Mouse (Mus musculus) WW6 (cell line): Measurements from ENCODE around the gene Renbp.
A peak's percentile ranks its signal among the peaks of the same experiment; 100 is the strongest.

Experiments used
- DNase-seq: peaks from one replicate; pipeline ENCODE4 v3.0.0-alpha.2; 2013; ENCODE audit warnings: low read depth, low spot score

Gene Renbp

DNA sequence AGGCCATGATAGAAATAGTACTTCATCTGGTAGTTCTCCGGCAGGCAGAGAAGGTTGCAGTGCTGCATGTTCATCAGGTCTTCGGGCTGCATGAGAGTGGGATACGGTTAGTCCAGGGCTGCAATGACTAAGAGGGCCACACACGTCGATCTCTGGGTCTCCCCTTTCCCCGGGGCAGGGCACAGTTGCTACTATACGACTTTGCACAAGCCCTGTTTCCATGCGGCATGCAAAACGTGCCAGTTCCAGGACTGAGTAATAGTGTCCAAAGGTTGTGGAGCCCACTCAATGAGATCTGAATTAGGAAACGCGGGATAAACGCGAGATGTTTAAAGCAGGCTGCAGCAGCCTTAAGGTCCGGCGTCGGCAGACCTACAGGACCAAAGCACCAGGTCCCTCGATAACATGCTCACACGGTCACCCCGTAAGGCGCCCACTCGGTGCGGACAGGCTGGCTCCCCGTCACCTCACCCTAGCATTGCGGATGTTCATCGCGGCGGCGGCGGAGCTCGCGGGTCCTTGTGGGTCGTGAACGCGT, 9.3 kb downstream of the Renbp start:
- DNase-seq: no peak

DNA sequence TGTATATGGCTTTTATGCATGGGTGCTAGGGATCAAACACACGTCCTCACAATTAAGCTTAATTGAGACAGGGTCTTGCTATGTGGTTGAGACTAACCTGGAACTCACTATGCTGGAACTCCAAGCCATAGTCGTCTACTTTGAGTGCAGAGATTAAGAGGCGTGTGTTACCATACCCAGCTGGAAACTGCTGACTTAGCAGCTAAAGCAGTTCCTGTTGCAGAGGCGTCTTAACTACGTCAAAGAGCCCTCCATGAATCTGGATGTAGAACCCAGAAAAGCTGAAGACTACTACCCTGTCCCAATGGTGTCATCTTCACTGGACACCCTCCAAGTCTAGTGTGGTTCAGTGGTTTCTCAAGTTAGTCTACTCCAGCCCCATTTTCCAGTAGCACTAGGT, 12.0 kb downstream of the Renbp start:
- no peak for DNase-seq

DNA sequence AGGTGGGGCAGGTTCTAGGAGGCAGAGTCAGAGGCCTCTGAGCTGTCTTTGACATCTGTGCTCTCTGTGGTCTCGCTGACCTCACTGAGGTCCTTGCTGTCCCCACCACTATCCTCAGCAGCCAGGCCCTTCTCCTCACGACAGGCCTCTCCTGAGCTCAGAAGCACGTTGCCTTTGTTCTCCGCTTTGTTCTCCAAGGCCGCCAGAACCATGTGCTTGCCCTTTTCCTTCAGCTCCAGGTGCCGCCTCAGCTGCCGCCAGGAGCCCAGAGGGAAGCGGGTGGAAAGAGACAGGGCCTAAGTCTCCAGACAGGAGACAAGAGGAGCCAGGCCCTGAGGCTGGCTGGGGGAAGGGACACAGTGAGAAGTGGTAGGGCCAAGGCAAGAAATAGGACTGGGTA, 13.7 kb downstream of the Renbp start:
- DNase-seq: no peak

DNA sequence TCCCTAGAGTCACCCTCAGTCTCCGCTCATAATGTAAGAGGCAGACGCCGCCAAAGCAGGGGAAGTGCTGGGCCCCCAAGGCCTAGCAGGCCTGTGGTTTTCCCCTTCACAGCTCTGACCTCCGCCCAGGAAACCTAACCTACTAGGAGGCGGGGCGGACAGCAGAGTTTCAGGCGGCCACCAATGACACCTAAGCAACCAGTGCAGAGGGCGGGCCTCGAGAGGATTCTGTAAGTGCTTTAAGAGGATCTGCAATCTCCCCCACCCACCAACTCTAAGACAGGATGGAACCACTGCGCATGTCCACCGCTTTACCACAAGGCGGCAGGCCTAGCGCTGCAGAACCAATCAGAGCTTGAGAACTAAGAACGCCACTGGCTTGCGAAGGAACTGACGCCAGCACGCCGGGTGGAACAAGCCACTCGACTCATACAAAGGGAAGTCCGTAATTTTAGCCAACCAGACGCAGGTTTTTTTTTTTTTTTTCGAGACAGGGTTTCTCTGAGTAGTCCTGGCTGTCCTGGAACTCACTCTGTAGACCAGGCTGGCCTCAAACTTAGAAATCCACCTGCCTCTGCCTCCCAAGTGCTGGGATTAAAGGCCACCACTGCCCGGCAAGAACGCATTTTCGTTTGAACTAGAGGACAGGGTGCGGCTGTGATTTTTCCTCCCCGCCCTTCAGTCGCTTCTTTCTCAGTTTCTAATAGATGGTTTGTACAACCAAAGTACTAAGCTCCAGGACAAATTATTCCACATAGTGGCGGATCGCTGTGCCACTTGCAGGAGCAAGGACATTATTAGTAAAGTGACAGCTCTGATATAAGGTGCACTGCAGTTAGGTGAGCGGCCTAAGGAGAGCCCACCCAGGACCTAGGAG, 15.6 kb downstream of the Renbp start:
- peak; percentile 86 for DNase-seq

DNA sequence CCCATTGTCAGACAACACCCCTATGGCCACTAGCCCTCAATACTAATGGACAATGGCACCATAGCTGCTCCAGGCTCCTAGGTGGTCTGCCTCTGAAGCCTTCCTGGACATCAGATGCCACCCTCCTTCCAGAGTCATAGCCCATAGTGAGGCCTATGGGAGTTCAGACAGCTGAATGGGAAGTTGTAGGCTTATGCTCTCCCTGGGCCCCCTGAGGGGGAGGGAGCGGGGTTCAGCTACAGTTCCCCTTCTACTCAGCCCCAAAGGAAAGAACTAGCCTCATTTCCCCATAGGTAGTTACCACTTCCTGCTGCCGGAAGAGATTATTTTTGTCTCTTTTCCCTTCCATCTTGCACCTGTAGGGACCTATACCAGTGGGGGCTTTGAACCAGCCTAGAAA, 19.1 kb downstream of the Renbp start:
- DNase-seq: no peak

DNA sequence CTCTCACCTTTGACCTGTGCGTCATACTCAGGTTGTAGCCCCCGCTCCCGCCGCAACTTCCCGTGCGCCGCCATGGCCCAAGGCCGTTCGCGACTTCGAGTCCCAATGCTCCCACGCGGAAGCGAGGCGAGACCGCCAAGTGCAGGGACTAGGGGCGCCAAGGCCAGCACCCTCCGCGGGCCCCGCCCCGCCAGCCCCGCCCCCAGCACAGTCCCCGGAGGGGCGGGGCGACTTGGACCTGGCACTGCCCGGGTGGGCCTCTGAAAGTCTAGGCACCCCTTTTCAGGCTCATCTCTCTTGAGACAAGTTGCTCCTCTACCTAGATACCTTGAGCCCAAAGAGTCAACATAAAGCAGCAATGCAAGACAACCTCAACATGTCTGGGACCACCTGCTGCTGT, 19.5 kb downstream of the Renbp start:
- DNase-seq: no peak

DNA sequence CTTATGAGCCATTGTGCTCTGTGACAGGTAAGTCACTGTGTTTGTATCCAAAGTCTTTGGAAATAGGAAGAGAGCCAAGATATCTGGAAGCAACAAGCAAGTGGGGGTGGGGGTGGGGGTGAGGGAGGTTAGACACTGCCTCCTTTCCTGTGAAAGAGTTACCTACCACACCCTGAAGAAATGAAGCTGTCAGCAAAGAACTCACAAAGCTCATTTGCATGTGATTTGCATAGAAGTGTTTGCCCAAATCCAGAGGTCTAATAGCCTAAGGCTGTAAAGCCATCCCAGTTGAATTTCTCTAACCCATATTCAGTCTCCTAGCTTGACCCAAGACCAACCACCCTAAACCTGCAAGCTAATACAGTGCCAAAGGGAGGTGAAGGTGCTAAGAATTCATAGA, 20.2 kb downstream of the Renbp start:
- no peak for DNase-seq

DNA sequence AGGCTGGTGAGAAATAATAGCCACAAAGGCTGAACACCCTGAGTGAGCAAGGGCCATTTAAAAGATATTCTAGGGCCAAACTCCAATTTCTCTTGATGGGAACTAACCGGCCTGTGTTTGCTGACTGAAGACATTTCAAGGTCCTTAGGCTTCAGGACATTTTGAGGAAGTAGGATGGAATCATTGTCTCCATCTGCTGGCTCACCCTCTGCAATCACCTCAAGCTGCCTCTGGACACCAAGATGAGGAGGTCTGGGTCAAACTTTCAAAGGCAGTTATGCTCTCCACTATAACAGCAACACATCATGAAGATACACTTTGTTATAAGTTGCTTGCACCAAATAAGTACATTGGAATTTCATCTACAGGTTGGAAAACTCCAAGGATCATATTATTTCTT, 20.6 kb downstream of the Renbp start:
- DNase-seq: no peak

DNA sequence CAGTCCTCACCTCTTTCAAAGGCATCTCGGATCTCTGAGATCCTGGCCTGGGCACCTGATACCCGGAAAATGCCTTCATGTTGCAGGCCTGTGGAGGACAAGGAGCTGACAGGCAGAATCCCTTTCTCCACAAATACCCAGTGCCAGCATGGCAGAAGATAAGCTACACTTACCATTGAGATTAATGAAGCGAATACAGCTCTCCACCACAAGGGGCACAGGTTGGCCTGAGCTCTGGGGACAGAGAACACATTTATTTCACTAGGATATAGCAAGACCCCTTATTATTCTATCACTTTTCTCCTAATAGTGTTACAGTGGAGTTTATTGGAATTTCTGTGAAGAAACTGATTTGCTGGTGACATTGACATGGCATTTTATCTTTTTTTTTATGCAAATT, 32.7 kb downstream of the Renbp start:
- DNase-seq: no peak

DNA sequence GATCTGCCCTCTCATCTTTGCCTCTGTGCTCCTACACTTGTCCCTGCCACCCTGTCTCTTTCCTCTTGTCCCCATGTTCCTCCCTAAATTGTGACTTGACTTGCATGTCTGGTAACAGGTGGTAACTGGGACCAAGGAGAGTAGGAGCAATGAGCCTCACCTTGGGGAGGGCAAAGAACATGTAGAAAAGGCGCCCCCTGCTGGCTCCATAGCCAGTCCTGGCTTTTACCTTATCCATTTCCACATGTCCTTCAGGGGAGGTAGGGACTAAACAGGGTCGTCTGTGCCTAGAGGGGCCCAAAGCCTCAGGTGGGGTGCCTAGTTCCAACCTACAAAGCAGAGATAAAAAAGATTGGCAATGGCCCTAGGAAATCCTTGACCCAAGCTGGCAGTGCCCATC, 34.9 kb downstream of the Renbp start, which contains the start of gene L1cam:
Gene L1cam, minus strand, starts transcription at position 387 of the 400 bp plus-strand sequence.
- no peak for DNase-seq

DNA sequence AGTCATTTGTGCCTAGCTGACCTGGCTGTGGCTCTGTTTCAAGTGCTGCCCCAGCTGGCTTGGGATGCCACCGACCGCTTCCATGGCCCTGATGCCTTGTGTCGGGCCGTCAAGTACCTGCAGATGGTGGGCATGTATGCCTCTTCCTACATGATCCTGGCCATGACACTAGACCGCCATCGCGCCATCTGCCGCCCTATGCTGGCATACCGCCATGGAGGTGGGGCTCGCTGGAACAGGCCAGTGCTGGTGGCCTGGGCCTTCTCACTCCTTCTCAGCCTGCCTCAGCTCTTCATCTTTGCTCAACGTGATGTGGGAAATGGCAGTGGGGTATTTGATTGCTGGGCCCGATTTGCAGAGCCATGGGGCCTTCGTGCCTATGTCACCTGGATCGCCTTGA, 37.8 kb downstream of the Renbp start:
- no peak for DNase-seq

DNA sequence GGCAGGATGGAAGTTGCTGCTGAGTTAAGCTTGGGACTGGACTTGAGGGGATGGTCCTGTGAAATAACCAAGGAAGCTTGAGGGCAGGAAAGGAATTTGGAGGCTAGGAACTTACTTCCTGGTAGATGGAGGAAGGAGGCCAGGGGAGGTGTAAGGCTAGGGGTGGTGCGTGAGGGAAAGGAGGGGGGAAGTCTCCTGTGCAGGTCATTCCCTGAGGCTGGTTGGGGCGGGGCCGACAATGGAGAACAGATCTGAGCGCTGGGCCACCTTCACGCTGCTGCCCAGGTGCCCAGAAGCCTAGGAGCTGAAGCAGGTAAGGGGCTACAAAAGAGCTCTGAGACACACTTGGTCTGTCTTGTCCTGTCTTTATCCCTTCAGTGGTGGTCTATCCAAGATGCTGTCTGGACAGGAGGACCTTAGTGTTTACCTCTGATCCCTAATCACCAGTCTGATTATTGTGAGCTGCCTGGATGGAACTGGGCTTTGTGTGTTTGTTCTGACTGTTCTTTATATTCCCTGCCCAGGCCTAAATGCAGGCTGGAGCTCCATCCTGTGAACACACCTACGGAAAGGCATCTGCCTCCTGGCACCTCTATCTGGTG, 39.0 kb downstream of the Renbp start, which contains the start of gene Avpr2:
Gene Avpr2, plus strand, starts transcription at position 552 of the 602 bp plus-strand sequence.
- no peak for DNase-seq

DNA sequence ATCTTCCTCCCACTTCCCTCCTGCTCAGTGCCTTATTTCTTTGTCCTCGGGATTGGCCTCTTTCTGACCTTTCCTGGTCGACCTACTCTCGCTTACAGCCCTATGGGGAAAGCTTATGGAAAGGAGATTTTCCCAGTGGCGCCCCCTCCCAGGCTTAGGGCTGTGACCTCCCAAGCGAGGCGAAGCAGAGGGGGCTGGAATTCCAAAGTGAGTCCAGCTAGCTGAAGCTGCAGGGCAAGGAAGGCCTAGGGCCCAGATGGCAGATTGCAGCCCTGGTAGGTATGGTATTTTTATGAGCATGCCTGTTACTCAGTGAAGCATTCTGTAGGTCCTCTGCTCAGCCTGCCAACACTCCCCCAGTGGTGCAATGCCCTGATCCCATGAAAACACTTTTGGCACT, 49.2 kb downstream of the Renbp start:
- no peak for DNase-seq

DNA sequence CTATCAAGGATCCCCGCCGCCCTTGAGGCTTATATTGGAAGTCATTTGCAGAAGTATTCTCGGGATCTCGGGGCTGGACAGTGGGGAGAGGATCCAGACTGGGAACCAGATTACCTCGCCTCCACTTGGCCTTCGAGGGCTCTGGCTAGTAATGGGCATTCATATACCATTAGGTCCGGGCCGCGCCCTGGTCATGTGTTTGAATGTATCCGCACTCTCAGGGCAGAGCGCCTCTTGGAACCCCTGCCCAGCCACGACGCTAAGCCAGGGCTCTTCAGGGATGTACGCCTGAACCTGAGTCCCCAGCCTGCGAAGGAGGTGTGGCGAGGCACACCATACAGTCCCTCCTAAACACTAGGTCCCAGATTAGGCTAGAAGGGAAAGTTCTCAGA, 49.6 kb downstream of the Renbp start:
- no peak for DNase-seq

DNA sequence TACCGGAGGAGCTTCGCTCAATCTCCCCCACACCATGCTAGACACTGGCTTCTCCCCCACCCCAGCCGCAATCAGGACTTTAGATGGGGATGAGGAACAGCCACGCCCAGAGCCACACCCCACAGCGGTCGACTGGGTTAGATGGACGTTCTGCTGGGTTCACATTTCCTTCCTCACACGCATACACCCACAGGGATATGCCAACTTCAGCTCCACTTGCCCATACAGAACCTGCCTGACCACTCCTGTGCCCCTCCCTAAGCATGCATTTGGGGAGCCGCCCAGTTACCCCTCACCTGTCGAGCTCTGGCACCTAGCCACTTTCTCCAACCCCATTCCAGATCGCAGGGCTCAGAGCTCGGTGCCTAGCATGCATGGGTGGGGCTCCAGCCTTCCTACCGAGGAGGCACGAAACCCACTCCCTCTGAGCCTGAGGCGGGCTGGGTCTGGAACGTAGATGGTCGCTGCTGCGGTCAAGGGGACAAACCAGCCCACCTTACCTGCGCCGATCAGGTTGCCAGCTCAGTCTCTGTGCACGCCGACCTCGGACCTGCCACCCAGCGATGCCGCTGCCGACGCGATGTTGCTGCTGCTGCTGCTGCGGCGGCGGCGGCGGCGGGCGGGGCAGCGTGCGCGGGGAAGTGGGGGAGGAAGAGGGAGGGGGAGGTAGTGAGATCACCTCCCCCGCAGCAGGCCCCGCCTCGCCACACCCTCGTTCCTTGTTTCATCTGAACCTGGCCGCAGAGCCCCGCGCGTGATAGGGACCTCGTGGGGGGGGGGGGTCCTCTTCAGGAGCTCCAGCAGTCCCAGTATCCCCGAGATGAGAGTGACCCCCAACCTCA, 50.2 kb downstream of the Renbp start:
- DNase-seq: no peak

DNA sequence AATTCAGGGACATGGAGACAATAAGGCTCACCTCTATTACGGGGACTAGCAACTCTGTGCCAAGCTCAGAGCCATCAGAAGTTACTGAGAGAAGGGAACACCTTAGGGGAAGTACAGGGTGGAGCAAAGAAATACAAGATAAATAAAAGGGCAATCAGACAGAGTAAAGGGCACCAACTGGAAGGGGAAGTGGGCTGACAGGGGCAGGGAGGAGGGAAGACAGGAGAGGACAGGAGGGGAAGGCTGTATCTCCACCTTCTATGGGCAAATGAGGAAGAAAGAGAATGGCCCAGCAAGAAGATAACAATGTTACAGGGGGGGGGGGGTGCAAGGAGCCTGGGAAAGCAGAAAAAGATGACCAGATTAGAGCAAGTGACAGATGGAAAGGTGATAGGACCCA, 53.6 kb downstream of the Renbp start:
- no peak for DNase-seq

DNA sequence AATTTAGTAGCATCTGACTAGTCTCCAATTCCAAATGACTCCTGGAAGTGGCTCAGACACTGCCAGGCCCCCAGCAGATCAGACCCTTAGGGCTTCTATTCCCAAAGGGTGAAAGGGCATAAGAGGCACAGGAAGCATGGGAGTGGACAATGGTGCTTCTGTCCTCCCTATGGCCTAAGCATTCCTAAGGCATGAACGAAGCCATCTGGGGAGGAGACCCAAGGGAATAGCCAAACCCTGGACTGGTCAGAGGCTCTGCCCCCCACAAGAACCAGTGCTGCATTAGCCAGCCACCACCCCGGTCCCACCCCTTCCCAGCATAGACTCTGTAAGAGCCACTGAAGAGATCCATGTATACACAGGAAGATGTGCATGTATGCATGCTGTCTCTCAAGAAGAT, 54.8 kb downstream of the Renbp start:
- no peak for DNase-seq
